Comparison of ENCODE assay signal across 22 mouse cellular contexts in genomic region chr12:107423923-107424322, GRCm38 (mm10).
"Had no signal": no experiment of that assay in that cellular context is flagged by ENCODE, and none has a peak within 500 bp of the region (broad histone marks: within the 10 kb centered on the region; RNA-seq: fewer than 3 reads in every experiment).

No protein-coding gene starts in this region.

- H3K27me3 ChIP-seq: limb, embryonic 12.5 days; limb, embryonic 15.5 days; lung, embryonic 15.5 days; megakaryocyte, embryonic 14.5 days; neural tube, embryonic 12.5 days; neural tube, embryonic 15.5 days had no signal

- H3K36me3 ChIP-seq: limb, embryonic 12.5 days; limb, embryonic 15.5 days; lung, embryonic 15.5 days; neural tube, embryonic 12.5 days; neural tube, embryonic 15.5 days had no signal

- ATAC-seq: liver, postnatal 0 days had no signal

- H3K9me3 ChIP-seq: limb, embryonic 12.5 days; limb, embryonic 15.5 days; lung, embryonic 15.5 days; neural tube, embryonic 12.5 days; neural tube, embryonic 15.5 days had no signal

- H3K4me1 ChIP-seq: limb, embryonic 12.5 days; limb, embryonic 15.5 days; lung, embryonic 15.5 days; megakaryocyte, embryonic 14.5 days; neural tube, embryonic 12.5 days; neural tube, embryonic 15.5 days had no signal

- DNase-seq: kidney, adult 9 months; kidney, postnatal 14 days; kidney, postnatal 4 days; left cerebral cortex, postnatal 4 days; liver, postnatal 0 days; midbrain, embryonic 14.5 days; right cerebral cortex, adult 18-20 months; right cerebral cortex, postnatal 14 days; right cerebral cortex, postnatal 4 days; thymus, adult 2 months; thymus, postnatal 14 days; thymus, postnatal 4 days had no signal

- H3K9ac ChIP-seq: limb, embryonic 12.5 days; limb, embryonic 15.5 days; liver, embryonic 14.5 days; liver, postnatal 0 days; lung, embryonic 15.5 days; neural tube, embryonic 12.5 days; neural tube, embryonic 15.5 days had no signal

- H3K4me2 ChIP-seq: limb, embryonic 12.5 days; limb, embryonic 15.5 days; liver, embryonic 11.5 days; lung, embryonic 15.5 days; midbrain, embryonic 11.5 days; neural tube, embryonic 12.5 days; neural tube, embryonic 15.5 days had no signal

- H3K4me3 ChIP-seq: limb, embryonic 12.5 days; limb, embryonic 15.5 days; lung, embryonic 15.5 days; megakaryocyte, embryonic 14.5 days; neural tube, embryonic 12.5 days; neural tube, embryonic 15.5 days had no signal

- H3K27ac ChIP-seq: limb, embryonic 12.5 days; limb, embryonic 15.5 days; liver, embryonic 14.5 days; lung, embryonic 15.5 days; neural tube, embryonic 12.5 days; neural tube, embryonic 15.5 days; stomach, postnatal 0 days had no signal
